Mouse (Mus musculus) cerebellum, adult 11 months (tissue): ENCODE results near the gene Gk5.
A peak's percentile ranks its signal among the peaks of the same experiment; 100 is the strongest.
"Not testable (repeated sequence)": the region's sequence is repeated elsewhere in the genome, so short reads cannot be mapped to it uniquely, and the experiment has no call there.

Experiments
- DNase-seq: peaks from one replicate; pipeline ENCODE4 v3.0.0; 2022

Gk5 gene

GRCm38 (mm10) chr9:96118861-96119772 lies at the start of gene Gk5:
Gene Gk5, plus strand, starts transcription at chr9:96119362.
- peak; percentile 80 for DNase-seq

GRCm38 (mm10) chr9:96078752-96079315 lies 40.3 kb upstream of the Gk5 start:
- DNase-seq, result no peak

GRCm38 (mm10) chr9:96085293-96085692 lies 33.9 kb upstream of the Gk5 start:
- no peak for DNase-seq

GRCm38 (mm10) chr9:96087671-96088070 lies 31.5 kb upstream of the Gk5 start:
- no peak for DNase-seq

GRCm38 (mm10) chr9:96088456-96088855 lies 30.7 kb upstream of the Gk5 start:
- not testable (repeated sequence) for DNase-seq

GRCm38 (mm10) chr9:96092637-96093036 lies 26.5 kb upstream of the Gk5 start:
- DNase-seq, result not testable (repeated sequence)

GRCm38 (mm10) chr9:96093221-96093620 lies 25.9 kb upstream of the Gk5 start:
- no peak for DNase-seq

GRCm38 (mm10) chr9:96094341-96094740 lies 24.8 kb upstream of the Gk5 start:
- no peak for DNase-seq

GRCm38 (mm10) chr9:96095192-96095591 lies 24.0 kb upstream of the Gk5 start:
- DNase-seq, result no peak

GRCm38 (mm10) chr9:96102846-96103245 lies 16.3 kb upstream of the Gk5 start:
- no peak for DNase-seq

- no peak for DNase-seq
Measured at GRCm38 (mm10) chr9:96112879-96113361, 6.2 kb upstream of the Gk5 start.

GRCm38 (mm10) chr9:96116801-96117200 lies 2.4 kb upstream of the Gk5 start:
- DNase-seq, result no peak

GRCm38 (mm10) chr9:96118216-96118615 lies 946 bp upstream of the Gk5 start:
- DNase-seq, result no peak

- no peak for DNase-seq
Measured at GRCm38 (mm10) chr9:96127972-96128371, 8.8 kb downstream of the Gk5 start.

- DNase-seq, result no peak
Measured at GRCm38 (mm10) chr9:96132956-96133603, 13.9 kb downstream of the Gk5 start.

GRCm38 (mm10) chr9:96134470-96134869 lies 15.3 kb downstream of the Gk5 start:
- DNase-seq, result no peak

- no peak for DNase-seq
Measured at GRCm38 (mm10) chr9:96134916-96135315, 15.8 kb downstream of the Gk5 start.

- DNase-seq, result no peak
Measured at GRCm38 (mm10) chr9:96135461-96135860, 16.3 kb downstream of the Gk5 start.

- DNase-seq, result no peak
Measured at GRCm38 (mm10) chr9:96138958-96139357, 19.8 kb downstream of the Gk5 start.

GRCm38 (mm10) chr9:96139876-96140275 lies 20.7 kb downstream of the Gk5 start:
- no peak for DNase-seq

- no peak for DNase-seq
Measured at GRCm38 (mm10) chr9:96140931-96141330, 21.8 kb downstream of the Gk5 start.

- DNase-seq, result no peak
Measured at GRCm38 (mm10) chr9:96142499-96142898, 23.3 kb downstream of the Gk5 start.

GRCm38 (mm10) chr9:96143633-96144032 lies 24.5 kb downstream of the Gk5 start:
- DNase-seq, result no peak

- DNase-seq, result no peak
Measured at GRCm38 (mm10) chr9:96144883-96145282, 25.7 kb downstream of the Gk5 start.
